Mouse (Mus musculus): Measurements from ENCODE around the gene Cpt1a. TPM values are rescaled to one million over a fixed set of nuclear protein-coding genes. Genes with fewer than 3 reads are reported as not detected.

Gene Cpt1a
- polyA plus RNA-seq, 1 experiment = 23.1 TPM

DNA sequence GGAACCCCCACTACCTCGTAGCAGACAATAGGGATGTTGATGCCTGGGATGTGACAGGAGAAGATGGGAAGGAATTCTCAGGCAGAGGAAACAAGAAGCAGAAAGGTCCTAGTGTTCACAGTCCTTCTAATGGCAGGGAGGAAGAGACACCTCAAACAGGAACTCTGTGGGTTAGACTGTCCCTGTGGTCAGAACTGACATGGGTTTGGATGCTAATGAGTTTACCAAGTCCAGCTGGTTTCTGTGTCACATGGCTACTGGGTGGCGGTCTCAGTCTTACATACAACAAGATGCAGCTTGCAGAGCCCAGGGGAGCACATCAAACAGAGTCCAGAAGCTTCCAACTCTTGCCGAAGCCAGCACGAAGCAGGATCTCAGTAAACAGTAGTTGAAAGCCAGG is 18.1 kb upstream of the Cpt1a start:
- DNase-seq (ENCODE audit: low read depth) = no peak
- no peak for TF ChIP-seq CTCF (IDR thresholded peaks at IDR 0.05; ENCODE audit: borderline replicate concordance, extremely low read depth, insufficient read depth, insufficient read length)
- TF ChIP-seq POLR2A (IDR thresholded peaks at IDR 0.05; ENCODE audit: borderline replicate concordance, extremely low read depth, insufficient read depth, insufficient read length, poor library complexity, severe bottlenecking) = no peak

DNA sequence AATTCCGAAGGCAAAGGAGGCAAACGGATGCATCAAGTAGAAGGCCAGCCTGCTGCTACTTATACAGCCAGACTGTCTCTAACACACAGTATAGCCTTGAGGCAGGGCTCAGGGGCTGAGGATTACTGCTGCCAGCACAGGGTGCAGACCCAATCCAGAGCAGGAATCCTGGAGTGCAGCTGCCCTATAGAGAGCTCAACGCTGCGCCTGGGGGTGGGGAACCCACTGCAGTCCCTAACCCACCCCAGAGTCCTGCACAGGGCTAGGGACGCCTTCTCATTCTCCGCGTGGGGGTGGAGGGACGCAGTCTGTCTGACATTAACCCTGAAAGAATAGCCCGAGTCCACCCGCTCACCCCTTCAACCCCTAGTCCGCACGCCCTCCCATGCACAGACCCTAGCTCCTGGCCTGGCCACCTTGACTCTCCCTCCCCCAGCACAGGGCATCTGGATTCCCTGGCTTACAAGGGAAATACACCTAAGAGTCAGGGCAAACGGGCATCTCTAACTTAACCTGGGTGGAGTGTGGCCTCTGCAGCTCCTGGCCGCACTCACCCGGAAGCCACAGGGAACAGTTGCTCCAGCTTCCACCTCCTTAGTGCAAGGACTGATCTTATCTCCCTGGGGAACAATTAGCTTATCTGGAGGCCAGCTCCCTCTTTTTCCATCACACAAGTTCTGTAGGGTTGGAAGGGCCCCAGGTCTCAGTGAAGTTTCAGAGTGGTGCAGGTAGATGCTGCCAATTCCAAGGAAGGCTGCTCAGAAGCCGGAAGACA is 14.8 kb upstream of the Cpt1a start:
- no peak for TF ChIP-seq POLR2A (IDR thresholded peaks at IDR 0.05; ENCODE audit: borderline replicate concordance, extremely low read depth, insufficient read depth, insufficient read length, poor library complexity, severe bottlenecking)
- TF ChIP-seq CTCF (IDR thresholded peaks at IDR 0.05; ENCODE audit: borderline replicate concordance, extremely low read depth, insufficient read depth, insufficient read length) = no peak
- no peak for DNase-seq (ENCODE audit: low read depth)

DNA sequence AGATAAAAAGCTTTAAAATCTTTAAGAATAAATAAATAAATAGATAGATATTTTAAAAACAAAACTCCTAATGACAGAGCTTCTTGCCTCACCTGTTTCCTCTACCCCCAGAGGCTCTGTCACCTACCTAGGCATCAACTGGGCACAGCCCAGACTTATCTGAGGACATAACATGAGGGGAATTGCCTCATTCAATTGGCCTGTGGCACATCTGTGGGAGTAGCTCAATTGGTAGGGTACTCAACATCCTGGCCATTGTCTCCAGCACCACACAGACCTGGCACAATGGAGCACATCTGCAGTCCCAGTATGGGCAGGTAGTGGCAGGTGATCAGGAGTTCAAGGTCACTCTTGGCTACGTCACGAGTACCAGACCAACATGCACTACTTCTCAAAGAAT is 2.8 kb upstream of the Cpt1a start:
- TF ChIP-seq POLR2A (IDR thresholded peaks at IDR 0.05; ENCODE audit: borderline replicate concordance, extremely low read depth, insufficient read depth, insufficient read length, poor library complexity, severe bottlenecking) = no peak
- no peak for TF ChIP-seq CTCF (IDR thresholded peaks at IDR 0.05; ENCODE audit: borderline replicate concordance, extremely low read depth, insufficient read depth, insufficient read length)
- DNase-seq (ENCODE audit: low read depth) = no peak

DNA sequence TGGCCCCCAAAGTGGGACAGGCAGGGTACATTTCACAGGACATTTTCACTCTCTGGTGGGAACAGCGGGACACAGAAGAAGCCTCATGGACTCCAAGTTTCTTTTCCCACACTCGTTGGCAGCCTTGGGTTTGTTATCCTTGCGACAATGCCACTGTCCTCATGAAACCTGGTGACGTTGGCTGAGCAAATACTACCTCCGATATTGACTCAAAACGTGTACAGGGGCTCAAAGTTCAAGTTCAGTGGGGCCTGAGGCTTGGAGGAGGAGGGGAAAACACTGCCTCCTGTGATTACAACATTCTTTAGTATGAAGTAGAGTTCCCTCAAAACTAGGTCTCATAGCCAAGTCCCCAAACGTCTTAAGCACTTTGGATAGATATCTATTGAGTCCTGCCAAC is 2.0 kb upstream of the Cpt1a start:
- no peak for DNase-seq (ENCODE audit: low read depth)
- TF ChIP-seq POLR2A (IDR thresholded peaks at IDR 0.05; ENCODE audit: borderline replicate concordance, extremely low read depth, insufficient read depth, insufficient read length, poor library complexity, severe bottlenecking) (no peak), CTCF (IDR thresholded peaks at IDR 0.05; ENCODE audit: borderline replicate concordance, extremely low read depth, insufficient read depth, insufficient read length) (no peak)

DNA sequence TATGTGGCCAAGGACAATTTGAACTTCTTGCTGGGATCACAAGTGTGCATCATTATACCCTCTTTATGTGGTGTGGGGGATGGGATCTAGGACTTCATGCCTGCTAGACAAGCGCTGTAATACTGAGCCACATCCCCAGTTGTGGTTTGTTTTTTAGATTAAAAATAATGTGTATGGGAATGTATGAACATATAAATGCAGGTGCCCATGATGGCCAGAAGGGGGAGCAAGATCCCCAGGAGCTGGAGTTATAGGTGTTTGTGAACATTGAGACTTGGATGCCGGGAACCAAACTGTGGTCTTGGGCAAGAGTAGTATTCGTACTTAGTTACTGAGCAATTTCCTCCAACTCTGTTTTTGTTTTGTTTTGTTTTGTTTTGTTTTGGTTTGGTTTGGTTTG is 1.3 kb upstream of the Cpt1a start:
- TF ChIP-seq CTCF (IDR thresholded peaks at IDR 0.05; ENCODE audit: borderline replicate concordance, extremely low read depth, insufficient read depth, insufficient read length) (peak; percentile 24; the same call in 1 of the 2 replicates), POLR2A (IDR thresholded peaks at IDR 0.05; ENCODE audit: borderline replicate concordance, extremely low read depth, insufficient read depth, insufficient read length, poor library complexity, severe bottlenecking) (no peak)
- no peak for DNase-seq (ENCODE audit: low read depth)

DNA sequence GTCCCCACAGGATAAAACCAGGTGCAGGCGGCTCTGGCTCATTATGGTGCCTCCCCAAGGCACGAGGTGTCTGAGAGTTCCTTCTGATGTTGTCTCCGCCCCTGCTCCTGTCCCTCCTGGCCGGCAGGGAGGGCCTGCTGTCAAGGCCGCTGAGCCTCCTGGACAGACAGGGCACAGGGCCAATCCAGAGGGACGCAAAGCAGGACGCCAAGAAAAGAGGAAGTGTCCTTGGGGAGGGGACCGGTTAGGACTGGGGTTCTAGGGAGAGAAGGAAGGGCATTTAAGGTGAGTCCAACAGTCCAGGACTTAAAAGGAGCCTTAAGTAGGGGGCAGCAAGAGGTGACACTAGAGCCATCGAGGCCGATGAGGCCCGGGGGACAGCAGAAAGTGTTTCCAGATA is 517 bp upstream of the Cpt1a start:
- no peak for TF ChIP-seq POLR2A (IDR thresholded peaks at IDR 0.05; ENCODE audit: borderline replicate concordance, extremely low read depth, insufficient read depth, insufficient read length, poor library complexity, severe bottlenecking)
- TF ChIP-seq CTCF (IDR thresholded peaks at IDR 0.05; ENCODE audit: borderline replicate concordance, extremely low read depth, insufficient read depth, insufficient read length) = no peak
- DNase-seq (ENCODE audit: low read depth) = peak; percentile 33

DNA sequence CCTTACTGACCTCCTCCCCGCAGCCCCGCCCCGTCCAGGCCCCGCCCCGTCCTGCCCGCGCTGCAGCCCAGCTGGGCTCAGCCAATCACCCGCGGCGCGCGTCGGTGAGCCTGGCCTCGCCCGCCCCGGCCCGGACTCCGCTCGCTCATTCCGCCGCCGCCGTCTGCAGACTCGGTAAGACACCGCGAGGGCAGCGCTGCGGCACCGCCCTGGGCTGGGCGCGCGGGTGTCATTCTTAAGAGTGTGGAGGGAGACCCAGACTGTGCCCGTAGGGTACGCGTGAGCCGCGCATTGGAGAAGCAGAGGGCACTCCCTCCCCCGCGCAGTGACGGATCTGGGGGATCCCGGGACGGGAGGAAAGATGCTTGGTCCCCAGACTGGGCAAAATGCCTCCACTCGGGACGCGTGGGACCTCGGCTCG is 1.1 kb downstream of the Cpt1a start:
- peak; percentile 84 for DNase-seq (ENCODE audit: low read depth)
- TF ChIP-seq POLR2A (IDR thresholded peaks at IDR 0.05; ENCODE audit: borderline replicate concordance, extremely low read depth, insufficient read depth, insufficient read length, poor library complexity, severe bottlenecking) (peak; percentile 36; the same call in 1 of the 2 replicates), CTCF (IDR thresholded peaks at IDR 0.05; ENCODE audit: borderline replicate concordance, extremely low read depth, insufficient read depth, insufficient read length) (no peak)

DNA sequence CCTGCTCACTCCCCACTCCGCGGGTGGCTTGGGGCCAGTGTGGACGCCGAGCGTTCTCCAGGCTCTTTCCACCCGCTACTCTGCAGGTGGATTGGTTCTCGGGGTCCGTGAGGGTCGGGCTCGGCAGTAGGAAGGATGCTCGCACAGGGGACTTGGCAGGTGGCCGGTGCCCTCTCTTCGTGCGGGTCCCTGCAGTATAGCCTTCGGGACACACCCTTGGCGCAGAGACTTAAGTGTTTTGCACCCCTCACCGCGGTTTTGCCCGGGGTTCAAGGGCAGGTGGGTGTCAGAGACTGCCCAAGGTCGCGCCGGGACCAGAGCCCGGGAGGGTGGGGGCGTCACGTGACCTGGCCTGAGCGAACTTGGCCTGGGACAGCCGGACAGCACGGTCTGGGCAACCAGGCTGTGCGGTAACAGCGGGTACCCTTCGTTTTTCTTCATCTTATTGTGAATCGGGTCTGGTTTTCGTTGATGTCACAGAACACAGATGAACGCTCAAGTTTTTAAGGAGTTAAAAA is 1.7 kb downstream of the Cpt1a start:
- TF ChIP-seq POLR2A (IDR thresholded peaks at IDR 0.05; ENCODE audit: borderline replicate concordance, extremely low read depth, insufficient read depth, insufficient read length, poor library complexity, severe bottlenecking) (no peak), CTCF (IDR thresholded peaks at IDR 0.05; ENCODE audit: borderline replicate concordance, extremely low read depth, insufficient read depth, insufficient read length) (no peak)
- DNase-seq (ENCODE audit: low read depth) = peak; percentile 42

DNA sequence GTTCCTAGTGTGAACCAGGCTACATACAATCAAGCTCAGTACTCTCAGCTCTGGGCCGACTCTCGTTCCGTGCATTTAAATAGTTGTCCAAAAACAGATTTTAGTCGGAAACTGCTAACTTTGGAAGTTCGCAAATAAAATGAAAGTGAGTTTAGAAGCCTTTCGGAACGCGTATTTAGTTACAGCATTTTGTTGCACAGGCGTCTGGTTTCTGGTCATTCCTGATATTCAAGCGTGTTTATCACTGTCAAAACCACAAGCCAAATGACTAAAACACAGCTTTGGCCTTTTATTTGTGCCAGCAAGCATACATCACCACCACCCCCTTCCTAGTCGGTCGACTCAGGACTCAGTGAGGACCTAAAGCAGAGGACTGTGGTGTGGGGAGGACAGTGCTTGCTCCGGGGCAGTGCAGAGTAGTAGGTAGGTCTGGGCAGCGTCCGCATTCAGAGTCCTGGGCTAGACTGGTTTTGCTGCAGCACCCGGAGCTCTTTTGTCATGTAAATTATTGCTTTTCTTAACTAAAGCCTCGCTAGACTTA is 2.2 kb downstream of the Cpt1a start:
- DNase-seq (ENCODE audit: low read depth) = peak; percentile 69
- no peak for TF ChIP-seq CTCF (IDR thresholded peaks at IDR 0.05; ENCODE audit: borderline replicate concordance, extremely low read depth, insufficient read depth, insufficient read length)
- TF ChIP-seq POLR2A (IDR thresholded peaks at IDR 0.05; ENCODE audit: borderline replicate concordance, extremely low read depth, insufficient read depth, insufficient read length, poor library complexity, severe bottlenecking) = no peak

DNA sequence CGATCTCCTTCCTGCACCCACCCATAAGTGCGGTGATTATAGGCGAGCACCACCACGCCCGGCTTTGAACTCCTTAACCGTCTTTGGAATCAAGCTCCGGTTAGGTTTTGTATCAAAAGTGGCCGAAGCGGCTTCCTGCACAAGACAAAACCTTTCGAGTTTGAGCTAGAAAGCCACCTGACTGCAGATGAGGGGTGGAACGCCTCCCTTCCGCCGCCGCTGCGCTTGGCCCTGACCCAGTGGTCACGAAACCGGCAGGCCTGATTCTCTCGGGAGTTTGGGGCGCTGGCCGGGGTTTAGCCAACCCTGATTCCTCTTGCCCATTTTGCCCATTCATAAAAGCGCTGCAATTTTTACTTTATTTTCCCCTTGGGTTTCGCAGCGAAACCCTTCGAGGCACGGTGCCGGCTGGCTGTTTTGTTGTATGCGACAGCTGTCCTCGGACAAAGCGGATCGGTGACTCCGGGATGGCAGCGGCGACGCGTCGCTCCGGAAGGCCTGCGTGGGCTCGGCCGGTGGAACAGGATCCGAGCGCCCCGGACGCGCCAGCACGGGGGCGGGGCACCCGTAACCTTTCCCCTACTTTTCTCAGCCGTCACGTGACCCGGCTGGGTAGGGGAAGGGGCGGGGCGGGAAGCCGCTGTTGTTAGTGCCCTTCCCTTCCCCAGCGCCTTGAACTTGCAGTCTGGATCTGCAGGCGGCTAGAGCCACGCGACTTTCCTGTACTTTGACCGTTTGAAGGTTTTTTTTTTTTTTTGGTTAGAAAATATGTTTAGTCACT is 3.0 kb downstream of the Cpt1a start:
- DNase-seq (ENCODE audit: low read depth) = peak; percentile 95
- no peak for TF ChIP-seq CTCF (IDR thresholded peaks at IDR 0.05; ENCODE audit: borderline replicate concordance, extremely low read depth, insufficient read depth, insufficient read length)
- peak; percentile 59; the same call in 1 of the 2 replicates for TF ChIP-seq POLR2A (IDR thresholded peaks at IDR 0.05; ENCODE audit: borderline replicate concordance, extremely low read depth, insufficient read depth, insufficient read length, poor library complexity, severe bottlenecking)

Measured in brain, embryonic 14.5 days (tissue).